Mouse (Mus musculus): ENCODE measurements around the gene Cav3. TPM values are rescaled to one million over a fixed set of nuclear protein-coding genes. Genes with fewer than 3 reads are reported as not detected.
A peak's percentile ranks its signal among the peaks of the same experiment; 100 is the strongest.

Gene Cav3
- polyA plus RNA-seq, 1 experiment = 0.09 TPM

DNA sequence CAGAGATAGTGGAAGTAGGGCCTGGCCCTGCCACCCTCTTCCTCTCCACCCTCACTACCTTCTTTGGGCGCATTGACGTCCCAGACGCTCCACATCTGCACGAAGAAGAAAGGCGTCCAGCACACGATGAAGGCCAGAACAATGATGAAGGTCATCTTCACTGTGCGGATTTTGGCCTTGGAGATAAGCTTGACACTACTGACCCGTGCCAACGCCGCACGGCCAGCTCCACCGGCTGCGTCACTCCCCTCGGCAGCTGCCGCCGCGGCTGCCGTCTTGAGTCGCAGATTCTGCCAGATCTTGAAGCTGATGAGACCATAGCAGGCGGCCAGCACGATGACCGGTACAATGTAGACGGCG, 29.5 kb downstream of the Cav3 start:
- H3K4me3 ChIP-seq (ENCODE audit: extremely low read depth, insufficient read depth, insufficient read length) = no peak overlapping the region
- TF ChIP-seq CTCF (IDR thresholded peaks at IDR 0.05; ENCODE audit: extremely low read depth, insufficient read depth, insufficient read length, insufficient replicate concordance) (no peak), POLR2A (IDR thresholded peaks at IDR 0.05; ENCODE audit: low read depth, low read length) (no peak)
- H3K36me3 ChIP-seq (ENCODE audit: control insufficient read depth, insufficient read depth, low read length) = no peaks in the 10 kb centered on the region
- no peaks in the 10 kb centered on the region; the same call in 1 of the 2 replicates for H3K4me1 ChIP-seq (ENCODE audit: control insufficient read depth, insufficient read depth, insufficient read length)
- DNase-seq (ENCODE audit: low read depth in 1 of 2, low spot score in 2 of 2) = no peak
- H3K27ac ChIP-seq (ENCODE audit: insufficient read depth, low read length) = no peak overlapping the region
- 39% methylated on average over 24 of the region's 24 CpGs for WGBS
- H3K27me3 ChIP-seq (ENCODE audit: control insufficient read depth, insufficient read depth, low read length) = peaks cover 6% of the 10 kb centered on the region; the same call in 1 of the 2 replicates

DNA sequence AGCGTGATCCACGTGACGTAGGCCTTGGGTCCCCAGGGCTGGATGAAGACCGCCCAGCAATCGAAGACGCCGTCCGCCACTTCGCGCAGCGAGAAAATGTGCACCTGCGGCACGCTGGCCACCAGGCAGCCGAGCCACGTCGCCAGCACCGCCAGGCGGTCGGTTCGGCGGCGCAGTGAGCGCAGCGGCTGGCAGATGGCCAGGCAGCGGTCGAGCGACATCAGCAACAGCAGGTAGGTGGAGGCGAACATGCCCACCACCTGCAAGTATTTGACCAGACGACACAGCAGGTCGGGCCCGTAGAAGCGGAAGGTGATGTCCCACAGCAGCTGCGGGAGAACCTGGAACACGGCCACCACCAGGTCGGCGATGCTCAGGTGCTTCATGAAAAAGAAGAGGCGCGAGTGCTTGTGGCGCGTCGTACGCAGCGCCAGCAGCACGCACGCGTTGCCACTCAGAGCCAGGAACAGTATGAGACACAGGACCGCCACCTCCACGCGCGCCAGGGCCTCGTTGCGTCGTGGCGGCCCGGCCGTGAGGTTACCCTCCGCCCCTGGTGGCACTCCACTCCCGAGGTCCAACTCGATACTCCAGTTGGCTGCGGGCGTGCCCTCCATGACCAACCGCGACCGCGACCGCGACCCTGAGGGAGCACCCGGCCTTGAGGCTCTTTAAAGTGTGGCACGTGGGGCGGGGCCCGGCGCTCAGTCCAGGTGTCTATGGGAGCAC, 30.0 kb downstream of the Cav3 start:
- TF ChIP-seq CTCF (IDR thresholded peaks at IDR 0.05; ENCODE audit: extremely low read depth, insufficient read depth, insufficient read length, insufficient replicate concordance) (no peak), POLR2A (IDR thresholded peaks at IDR 0.05; ENCODE audit: low read depth, low read length) (no peak)
- no peaks in the 10 kb centered on the region; the same call in 1 of the 2 replicates for H3K4me1 ChIP-seq (ENCODE audit: control insufficient read depth, insufficient read depth, insufficient read length)
- H3K4me3 ChIP-seq (ENCODE audit: extremely low read depth, insufficient read depth, insufficient read length) = no peak overlapping the region
- H3K36me3 ChIP-seq (ENCODE audit: control insufficient read depth, insufficient read depth, low read length) = no peaks in the 10 kb centered on the region
- peaks cover 6% of the 10 kb centered on the region; the same call in 1 of the 2 replicates for H3K27me3 ChIP-seq (ENCODE audit: control insufficient read depth, insufficient read depth, low read length)
- WGBS = 6% methylated on average over 72 of the region's 72 CpGs
- no peak for DNase-seq (ENCODE audit: low read depth in 1 of 2, low spot score in 2 of 2)
- no peak overlapping the region for H3K27ac ChIP-seq (ENCODE audit: insufficient read depth, low read length)

DNA sequence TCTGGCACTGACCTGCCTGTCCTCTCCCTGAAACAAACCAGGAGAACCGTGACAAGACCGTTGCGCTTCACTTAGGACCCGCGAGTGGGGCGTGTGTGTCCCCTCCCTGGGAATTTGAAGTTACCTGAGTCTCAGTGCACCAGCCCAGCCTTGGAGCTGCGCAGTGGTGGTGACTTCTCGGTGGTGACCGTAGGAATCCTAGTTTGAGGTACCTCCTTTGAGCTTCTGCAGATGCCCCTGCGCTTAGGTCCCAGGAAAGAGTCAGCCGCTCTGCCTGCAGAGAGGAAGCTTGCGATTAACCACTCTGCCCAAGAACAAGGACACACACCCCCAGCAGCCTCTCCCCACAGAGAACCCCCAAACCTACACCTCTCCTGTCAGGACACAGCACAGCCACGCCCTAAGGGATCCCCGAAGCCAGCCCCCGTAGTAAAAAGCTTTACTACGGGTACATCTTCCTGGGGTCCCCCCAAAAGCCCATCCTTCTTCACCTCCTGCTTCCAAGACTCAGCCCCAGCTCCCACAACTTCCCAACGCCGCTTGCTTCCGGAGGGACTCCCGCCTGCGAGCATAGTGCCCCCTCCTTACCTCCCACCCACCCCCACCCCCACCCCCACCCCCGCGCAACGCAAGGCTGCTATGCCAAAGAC, 30.7 kb downstream of the Cav3 start, which contains the start of gene Oxtr:
Gene Oxtr (minus strand): TSS at position 34 of the 650 bp plus-strand sequence.
- no peaks in the 10 kb centered on the region for H3K36me3 ChIP-seq (ENCODE audit: control insufficient read depth, insufficient read depth, low read length)
- TF ChIP-seq POLR2A (IDR thresholded peaks at IDR 0.05; ENCODE audit: low read depth, low read length) (no peak), CTCF (IDR thresholded peaks at IDR 0.05; ENCODE audit: extremely low read depth, insufficient read depth, insufficient read length, insufficient replicate concordance) (no peak)
- no peak within 1 kb of the TSS; the same call in 1 of the 2 replicates for H3K4me3 ChIP-seq (ENCODE audit: extremely low read depth, insufficient read depth, insufficient read length)
- no peak for DNase-seq (ENCODE audit: low read depth in 1 of 2, low spot score in 2 of 2)
- WGBS = 11% methylated on average over 24 of the region's 24 CpGs
- H3K27ac ChIP-seq (ENCODE audit: insufficient read depth, low read length) = no peak within 1 kb of the TSS
- H3K4me1 ChIP-seq (ENCODE audit: control insufficient read depth, insufficient read depth, insufficient read length) = no peaks in the 10 kb centered on the region; the same call in 1 of the 2 replicates
- peaks cover 6% of the 10 kb centered on the region; the same call in 1 of the 2 replicates for H3K27me3 ChIP-seq (ENCODE audit: control insufficient read depth, insufficient read depth, low read length)

DNA sequence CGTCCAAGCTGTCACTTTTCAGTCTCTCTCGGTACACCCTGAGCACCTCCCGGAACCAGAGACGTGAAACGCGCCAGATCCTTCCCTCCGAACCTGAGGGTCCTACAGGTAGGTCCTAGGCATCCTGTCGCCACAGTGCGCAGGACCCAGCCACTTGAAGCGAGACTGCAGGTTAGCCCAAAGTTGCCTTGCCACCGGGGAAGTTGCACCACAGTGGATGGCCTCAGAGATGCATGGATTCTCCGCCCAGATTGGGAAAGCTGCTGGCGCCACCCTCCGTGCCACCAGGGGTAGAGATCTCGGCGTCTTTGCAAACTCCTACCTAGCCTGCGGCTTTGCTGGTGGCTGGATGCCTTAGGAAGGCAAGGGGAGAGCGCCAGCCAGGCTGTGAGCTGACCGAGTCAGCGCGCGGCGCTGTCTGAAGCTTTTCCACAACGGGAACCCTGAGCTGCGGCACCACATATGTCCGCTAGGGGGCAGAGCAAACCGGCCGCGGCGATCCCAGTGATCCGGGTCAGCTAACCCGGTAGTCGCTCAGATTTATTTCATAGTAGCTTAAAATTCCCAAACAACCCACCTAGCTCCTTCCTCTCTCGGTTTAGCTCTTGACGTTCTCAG, 31.4 kb downstream of the Cav3 start:
- H3K27me3 ChIP-seq (ENCODE audit: control insufficient read depth, insufficient read depth, low read length) = peaks cover 6% of the 10 kb centered on the region; the same call in 1 of the 2 replicates
- H3K36me3 ChIP-seq (ENCODE audit: control insufficient read depth, insufficient read depth, low read length) = no peaks in the 10 kb centered on the region
- TF ChIP-seq CTCF (IDR thresholded peaks at IDR 0.05; ENCODE audit: extremely low read depth, insufficient read depth, insufficient read length, insufficient replicate concordance) = peak; percentile 75; the same call in 1 of the 2 replicates
- TF ChIP-seq POLR2A (IDR thresholded peaks at IDR 0.05; ENCODE audit: low read depth, low read length) = no peak
- no peak overlapping the region for H3K27ac ChIP-seq (ENCODE audit: insufficient read depth, low read length)
- H3K4me1 ChIP-seq (ENCODE audit: control insufficient read depth, insufficient read depth, insufficient read length) = no peaks in the 10 kb centered on the region; the same call in 1 of the 2 replicates
- H3K4me3 ChIP-seq (ENCODE audit: extremely low read depth, insufficient read depth, insufficient read length) = no peak overlapping the region; the same call in 1 of the 2 replicates
- WGBS = 1% methylated on average over 35 of the region's 35 CpGs
- peak in 1 of 2 experiments; percentile 46 for DNase-seq (ENCODE audit: low read depth in 1 of 2, low spot score in 2 of 2)

DNA sequence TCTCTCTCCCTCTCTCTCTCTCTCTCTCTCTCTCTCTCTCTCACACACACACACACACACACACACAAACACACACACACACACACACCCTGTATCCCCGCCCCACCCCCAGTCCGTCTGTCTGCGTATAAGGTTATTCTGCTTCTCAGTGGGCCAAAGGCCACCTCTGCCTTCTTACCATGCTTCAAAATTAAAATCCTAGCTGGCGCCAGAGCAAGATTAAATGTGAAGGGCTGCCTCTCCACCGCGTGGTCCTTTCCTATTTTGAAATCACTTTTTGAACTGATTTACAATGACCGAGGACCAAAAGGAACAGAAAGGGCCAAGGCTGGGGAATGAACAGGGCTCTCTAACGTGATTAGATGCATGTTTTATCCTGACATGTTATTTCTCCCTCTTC, 32.2 kb downstream of the Cav3 start:
- peaks cover 6% of the 10 kb centered on the region; the same call in 1 of the 2 replicates for H3K27me3 ChIP-seq (ENCODE audit: control insufficient read depth, insufficient read depth, low read length)
- no peaks in the 10 kb centered on the region; the same call in 1 of the 2 replicates for H3K4me1 ChIP-seq (ENCODE audit: control insufficient read depth, insufficient read depth, insufficient read length)
- TF ChIP-seq CTCF (IDR thresholded peaks at IDR 0.05; ENCODE audit: extremely low read depth, insufficient read depth, insufficient read length, insufficient replicate concordance) = no peak
- no peak for TF ChIP-seq POLR2A (IDR thresholded peaks at IDR 0.05; ENCODE audit: low read depth, low read length)
- H3K4me3 ChIP-seq (ENCODE audit: extremely low read depth, insufficient read depth, insufficient read length) = no peak overlapping the region
- H3K27ac ChIP-seq (ENCODE audit: insufficient read depth, low read length) = no peak overlapping the region
- no peak for DNase-seq (ENCODE audit: low read depth in 1 of 2, low spot score in 2 of 2)
- 83% methylated on average over 8 of the region's 8 CpGs for WGBS
- no peaks in the 10 kb centered on the region for H3K36me3 ChIP-seq (ENCODE audit: control insufficient read depth, insufficient read depth, low read length)

DNA sequence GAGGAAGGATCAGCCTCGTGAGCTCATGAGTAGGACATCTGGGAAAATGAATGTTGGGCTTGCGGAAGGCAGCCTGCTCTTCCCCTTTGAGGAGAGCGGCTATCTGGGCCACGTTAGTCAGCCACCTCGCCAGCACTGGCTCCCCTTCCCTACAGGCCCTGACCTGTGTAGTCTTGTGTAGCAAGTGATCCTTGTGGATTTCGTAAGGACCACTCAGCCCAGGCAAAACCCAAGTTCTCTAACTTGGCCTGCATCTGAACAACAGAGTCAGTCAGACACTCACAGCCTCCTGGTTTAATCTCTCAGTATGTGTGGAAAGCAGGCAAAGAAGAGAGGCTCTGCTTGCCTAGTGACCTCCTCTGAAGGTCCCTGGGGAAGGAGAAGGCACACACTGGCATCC, 33.4 kb downstream of the Cav3 start:
- TF ChIP-seq POLR2A (IDR thresholded peaks at IDR 0.05; ENCODE audit: low read depth, low read length) (no peak), CTCF (IDR thresholded peaks at IDR 0.05; ENCODE audit: extremely low read depth, insufficient read depth, insufficient read length, insufficient replicate concordance) (no peak)

More for the DNA sequence above, 33.4 kb downstream of the Cav3 start:
- H3K4me3 ChIP-seq (ENCODE audit: extremely low read depth, insufficient read depth, insufficient read length) = no peak overlapping the region
- no peaks in the 10 kb centered on the region; the same call in 1 of the 2 replicates for H3K4me1 ChIP-seq (ENCODE audit: control insufficient read depth, insufficient read depth, insufficient read length)
- H3K27me3 ChIP-seq (ENCODE audit: control insufficient read depth, insufficient read depth, low read length) = peaks cover 6% of the 10 kb centered on the region; the same call in 1 of the 2 replicates
- DNase-seq (ENCODE audit: low read depth in 1 of 2, low spot score in 2 of 2) = no peak
- 94% methylated on average over 6 of the region's 6 CpGs for WGBS
- no peak overlapping the region for H3K27ac ChIP-seq (ENCODE audit: insufficient read depth, low read length)
- no peaks in the 10 kb centered on the region for H3K36me3 ChIP-seq (ENCODE audit: control insufficient read depth, insufficient read depth, low read length)

Measured in spleen, adult 2 months (tissue).